Mouse (Mus musculus) frontal cortex, postnatal 10 days (tissue): ENCODE measurements at regions not wholly inside any gene's neighbourhood (a gene's known extent, or its start where the extent isn't known, plus 50 kb on each side); places are given as distances from the start of the nearest gene placed in this dataset.
"Not testable (repeated sequence)": the region's sequence is repeated elsewhere in the genome, so short reads cannot be mapped to it uniquely, and the experiment has no call there.

Source experiments
- DNase-seq, 2 experiments: peaks; one replicate each; pipeline ENCODE4 v3.0.0; 2022; ENCODE audit warnings: low spot score in 2 of 2, mixed read lengths in 1 of 2

DNA sequence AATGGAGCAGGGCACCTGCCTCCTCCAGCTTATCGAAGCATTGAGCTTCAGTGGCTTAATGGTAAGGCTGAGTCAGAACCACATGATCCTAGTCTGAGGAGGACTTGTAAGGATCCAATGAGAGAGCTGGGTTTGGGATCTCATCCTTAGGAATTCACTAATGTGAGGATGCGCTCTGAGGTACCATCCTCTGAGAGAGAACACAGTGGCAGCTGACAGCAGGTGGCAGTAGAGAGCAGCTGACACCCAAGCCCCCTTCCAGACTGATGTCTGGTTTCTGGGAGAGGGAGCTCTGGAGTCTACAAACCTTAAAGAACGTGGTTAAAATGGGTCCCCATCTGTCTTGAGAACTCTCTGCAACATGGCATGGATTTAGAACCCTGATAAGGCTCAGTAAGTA lies 137.8 kb downstream of the B3glct start:
- DNase-seq, result peak in 1 of 2 experiments; percentile 28

DNA sequence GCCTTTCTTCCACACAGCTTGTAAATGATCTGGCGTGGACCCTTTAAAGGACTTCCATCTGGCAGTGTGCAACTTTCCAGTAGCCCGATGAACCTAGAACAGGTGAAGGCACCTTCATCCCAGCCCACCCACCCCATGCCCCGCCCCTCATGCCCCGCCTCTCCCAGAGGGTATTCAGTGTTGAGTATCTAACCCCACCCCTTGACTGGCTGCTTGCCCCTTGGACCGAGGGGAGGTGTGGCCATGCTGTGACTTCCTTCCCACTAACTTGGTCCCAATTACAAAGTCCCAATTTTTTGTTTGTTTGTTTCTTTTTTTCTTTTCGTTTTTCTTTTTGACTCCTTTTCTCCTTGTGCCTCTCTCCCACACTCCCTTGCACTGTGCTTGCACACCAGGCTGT lies 140.8 kb downstream of the B3glct start:
- DNase-seq, result no peak

DNA sequence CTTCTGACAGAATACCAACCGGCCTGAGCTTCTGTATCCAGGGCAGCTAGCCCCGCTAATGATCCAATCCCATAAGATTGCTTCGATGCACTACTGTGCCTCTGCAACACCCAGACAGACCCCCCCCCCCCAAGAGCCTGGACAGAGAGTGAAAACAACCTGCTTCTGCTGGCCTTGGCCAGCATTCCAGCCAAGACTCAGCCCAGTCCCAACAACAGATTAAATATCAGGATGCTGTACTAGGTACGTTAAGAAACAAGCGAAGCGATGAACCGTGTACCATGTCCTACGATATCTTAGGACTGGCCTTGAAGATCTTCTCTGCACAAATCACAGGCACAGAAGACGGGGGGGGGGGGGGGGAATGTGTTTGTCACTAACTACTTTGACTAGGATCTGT lies 145.8 kb downstream of the B3glct start:
- no peak for DNase-seq

DNA sequence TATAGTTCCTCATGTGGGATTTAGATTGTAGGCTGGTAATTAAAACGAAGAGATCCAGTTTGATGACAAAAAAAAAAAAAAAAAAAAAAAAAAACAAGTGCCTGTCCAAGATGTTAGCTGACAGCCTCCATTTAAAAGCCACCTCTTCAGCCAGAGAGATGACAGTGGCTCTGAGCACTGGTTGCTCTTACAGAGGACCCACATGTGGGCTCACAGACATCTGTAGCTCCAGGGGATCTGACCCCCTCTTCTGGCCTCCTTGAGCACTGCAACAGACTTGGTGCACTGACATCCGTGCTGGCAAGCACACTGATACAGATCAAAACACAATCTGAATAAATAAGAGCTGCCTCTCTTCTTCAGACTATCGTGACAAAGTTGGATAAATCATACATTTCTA lies 149.6 kb downstream of the B3glct start:
- no peak for DNase-seq

GRCm38 (mm10) chr5:149831122-149831861 lies 153.3 kb downstream of the B3glct start:
- peak; percentile 31 to 66 for DNase-seq

GRCm38 (mm10) chr5:149837379-149837778 lies 159.3 kb downstream of the B3glct start:
- no peak for DNase-seq

DNA sequence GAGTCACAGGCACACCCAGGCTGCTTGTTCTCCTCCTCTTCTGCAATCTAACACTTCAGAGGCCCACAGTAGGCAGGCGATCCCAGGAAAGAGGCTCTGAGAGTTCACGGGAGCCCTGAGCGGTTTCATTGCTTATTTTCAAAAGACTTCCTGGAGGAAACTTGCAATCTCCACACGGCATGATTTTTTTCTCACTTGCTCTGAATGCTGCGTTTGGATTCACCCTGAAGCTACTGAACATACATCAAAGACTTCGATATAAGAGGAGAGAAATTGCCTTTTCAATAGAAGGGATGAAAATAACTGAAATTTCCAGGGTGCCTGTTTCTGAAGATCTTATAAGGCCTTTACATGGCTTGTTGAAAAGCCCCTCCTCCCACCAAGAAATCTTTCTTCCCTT lies 164.5 kb downstream of the B3glct start:
- DNase-seq, result no peak

DNA sequence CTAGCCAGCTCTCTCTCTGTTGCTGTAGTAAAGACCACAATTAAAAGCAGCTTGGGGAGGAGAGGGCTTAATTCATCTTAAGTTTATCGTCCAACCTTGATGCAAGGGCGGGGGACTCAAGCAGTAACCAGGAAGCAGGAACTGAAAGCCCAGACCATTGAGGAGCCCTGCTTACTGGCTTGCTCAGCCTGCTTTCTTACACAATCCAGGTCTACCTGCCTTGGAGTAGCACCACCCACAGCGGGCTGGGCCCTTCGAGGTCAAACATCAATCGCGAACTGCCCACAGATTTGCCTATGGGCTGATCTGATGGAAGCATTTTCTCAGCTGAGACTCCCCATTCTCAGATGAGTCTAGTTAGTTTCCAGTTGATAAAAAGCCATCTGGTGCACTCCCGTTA lies 165.3 kb downstream of the B3glct start:
- no peak for DNase-seq

DNA sequence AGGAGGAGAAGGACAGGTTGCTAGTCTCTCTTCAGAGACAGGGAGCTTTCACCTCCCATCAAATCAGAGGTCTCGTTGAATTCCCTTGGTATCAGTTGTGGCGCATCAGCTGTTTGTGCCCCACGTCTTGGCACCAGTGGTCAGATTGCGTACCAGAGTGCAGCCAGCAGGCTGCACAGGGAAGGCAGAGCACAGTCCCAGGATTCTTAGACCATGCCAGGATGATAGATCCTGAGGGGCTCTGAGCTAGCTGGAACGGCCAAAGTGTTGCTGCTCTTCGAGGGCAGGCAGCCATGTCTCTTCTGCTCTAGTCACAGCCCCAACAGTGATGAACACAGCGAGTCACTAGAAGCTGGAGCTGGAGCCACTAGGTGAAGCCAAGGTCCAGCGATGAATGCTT lies 167.2 kb downstream of the B3glct start:
- DNase-seq, result no peak

GRCm38 (mm10) chr5:149848465-149848864 lies 170.0 kb upstream of the Rxfp2 start:
- DNase-seq, result no peak

DNA sequence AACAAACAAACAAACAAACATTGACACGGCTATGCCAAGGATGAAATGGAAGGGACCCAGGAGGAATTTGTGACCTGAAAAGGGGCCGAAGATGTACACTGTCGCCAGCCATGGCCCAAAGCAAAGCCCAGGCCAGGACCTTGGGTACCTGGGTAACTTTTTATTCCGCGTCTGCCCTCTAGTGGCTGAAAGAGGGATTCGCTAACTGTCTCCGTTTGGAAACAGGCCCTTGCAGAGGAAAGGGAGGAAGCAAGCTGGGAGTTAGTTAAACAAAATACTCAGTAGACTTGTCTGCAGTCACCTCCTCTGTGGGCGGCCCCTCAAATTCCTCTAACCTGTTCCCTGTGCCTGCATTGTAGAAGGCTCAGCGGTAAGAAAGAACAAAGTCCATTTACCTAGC lies 167.5 kb upstream of the Rxfp2 start:
- DNase-seq, result peak; percentile 25 to 71

- no peak for DNase-seq
Measured at GRCm38 (mm10) chr5:149852516-149852915, 166.0 kb upstream of the Rxfp2 start.

DNA sequence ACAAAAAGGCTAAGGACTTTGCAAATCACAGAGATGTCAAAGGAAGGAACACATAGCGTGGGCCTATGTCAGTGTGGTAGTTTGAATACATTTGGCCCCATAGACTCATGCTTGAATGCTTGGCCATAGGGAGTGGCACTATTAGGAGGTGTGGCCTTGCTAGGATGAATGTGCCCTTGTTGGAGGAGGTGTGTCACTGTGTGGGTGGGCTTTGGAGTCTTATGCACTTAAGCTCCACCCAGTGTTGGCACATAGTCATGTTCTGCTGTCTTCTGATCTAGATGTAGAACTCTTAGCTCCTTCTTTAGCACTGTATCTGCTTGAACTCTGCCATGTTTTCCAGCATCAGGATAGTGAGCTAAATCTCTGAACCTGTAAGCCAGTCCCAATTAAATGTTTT lies 162.4 kb upstream of the Rxfp2 start:
- DNase-seq, result no peak

- DNase-seq, result no peak
Measured at GRCm38 (mm10) chr5:149857019-149857418, 161.5 kb upstream of the Rxfp2 start.

DNA sequence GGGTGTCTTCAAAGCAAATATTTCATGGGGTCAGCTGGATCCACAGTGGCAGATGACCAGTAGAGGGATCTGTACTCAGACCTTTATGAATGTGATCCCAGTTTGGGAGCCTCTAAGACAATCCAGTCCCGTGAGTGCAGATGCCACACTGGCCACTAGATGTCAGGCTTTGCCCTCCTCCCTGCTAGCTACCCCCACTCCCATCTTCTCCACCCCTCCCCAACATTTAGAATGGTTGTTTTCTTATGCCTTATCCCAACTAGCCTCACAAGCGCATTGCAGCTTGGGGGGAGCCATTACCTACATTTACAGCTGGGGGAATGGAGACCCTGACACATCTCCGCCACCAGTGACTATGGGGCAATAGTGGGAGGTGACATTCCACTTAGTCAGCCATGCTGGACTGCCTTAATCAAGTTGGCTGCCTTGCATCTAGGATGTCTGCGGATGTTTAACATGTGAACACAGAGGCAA lies 156.9 kb upstream of the Rxfp2 start:
- DNase-seq, result peak in 1 of 2 experiments; percentile 55

GRCm38 (mm10) chr5:149867926-149868325 lies 150.5 kb upstream of the Rxfp2 start:
- DNase-seq, result no peak

GRCm38 (mm10) chr5:149869441-149869840 lies 149.0 kb upstream of the Rxfp2 start:
- DNase-seq, result no peak

DNA sequence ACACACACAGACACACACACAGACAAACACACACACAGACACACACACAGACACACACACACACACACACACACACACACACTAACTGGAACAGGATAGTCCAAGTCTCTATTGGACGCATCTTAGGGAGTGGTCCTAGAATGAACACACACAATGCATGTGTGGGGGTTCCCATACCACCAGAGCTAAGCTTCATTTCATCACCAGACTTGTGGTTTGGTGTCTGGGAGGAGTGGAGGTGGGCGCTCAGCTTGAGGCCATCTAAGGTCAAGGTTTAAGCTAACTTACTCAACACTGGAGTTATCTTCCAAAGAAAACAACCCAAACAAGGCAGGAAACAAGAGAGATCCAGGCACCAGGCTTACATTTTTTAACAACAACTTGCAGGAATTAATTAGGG lies 147.9 kb upstream of the Rxfp2 start:
- DNase-seq, result no peak

DNA sequence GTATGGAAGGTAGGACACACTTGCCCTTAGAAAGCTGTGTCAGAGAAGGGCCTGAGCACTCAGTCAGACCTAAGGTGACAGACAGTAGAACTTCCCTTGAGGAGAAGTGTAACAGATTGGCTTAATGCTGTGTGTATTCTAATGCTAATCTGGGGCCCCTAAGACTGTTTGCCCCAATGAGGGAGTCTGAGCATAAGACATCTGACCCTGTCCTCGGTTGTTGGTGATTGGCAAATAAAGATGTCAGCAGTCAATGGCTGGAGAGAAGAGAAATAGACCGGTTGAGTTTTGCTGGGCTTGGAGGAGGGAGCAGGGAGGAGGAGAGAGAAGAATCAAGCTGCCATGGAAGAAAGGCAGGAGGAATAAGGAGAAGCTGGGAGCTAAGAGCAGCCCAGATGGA lies 147.0 kb upstream of the Rxfp2 start:
- no peak for DNase-seq

DNA sequence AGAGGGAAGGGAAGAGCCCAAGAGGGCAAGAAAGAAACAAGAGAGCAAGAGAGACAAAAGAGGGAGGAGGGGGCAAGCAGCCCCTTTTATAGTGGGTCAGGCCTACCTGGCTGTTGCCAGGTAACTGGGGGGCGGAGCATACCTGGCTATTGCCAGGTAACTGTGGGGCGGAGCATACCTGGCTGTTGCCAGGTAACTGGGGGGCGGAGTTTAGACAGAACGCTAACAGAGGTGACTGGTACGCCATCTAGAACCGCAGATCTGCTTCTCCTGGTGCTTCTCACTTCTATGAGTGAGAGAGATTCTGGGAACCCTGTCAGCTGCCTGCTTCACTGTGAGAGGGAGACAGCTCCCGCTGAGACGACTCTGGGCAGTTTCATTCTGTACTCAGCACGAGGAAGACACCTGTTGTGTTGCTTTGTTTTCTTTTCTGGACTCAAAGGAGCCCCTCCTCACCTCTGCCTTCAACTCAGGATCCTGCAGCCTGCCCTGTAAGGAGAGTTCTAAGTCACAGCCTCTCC lies 144.9 kb upstream of the Rxfp2 start:
- no peak for DNase-seq

DNA sequence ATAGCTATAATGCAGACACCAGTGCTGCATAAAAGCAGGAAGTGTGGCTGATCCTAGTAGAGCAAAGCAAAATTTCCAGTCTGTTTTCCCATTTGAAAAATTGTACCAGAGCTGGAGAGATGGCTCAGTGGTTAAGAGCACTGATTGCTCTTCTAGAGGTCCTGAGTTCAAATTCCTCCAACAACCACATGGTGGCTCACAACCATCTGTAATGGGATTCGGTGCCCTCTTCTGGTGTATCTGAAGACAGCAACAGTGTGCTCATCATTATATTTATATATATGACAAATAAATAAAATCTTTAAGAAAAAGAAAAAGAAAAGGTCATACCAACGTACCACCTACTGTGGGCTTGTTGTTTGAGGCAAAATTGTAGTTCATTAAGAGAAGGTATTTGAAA lies 144.1 kb upstream of the Rxfp2 start:
- DNase-seq, result no peak

DNA sequence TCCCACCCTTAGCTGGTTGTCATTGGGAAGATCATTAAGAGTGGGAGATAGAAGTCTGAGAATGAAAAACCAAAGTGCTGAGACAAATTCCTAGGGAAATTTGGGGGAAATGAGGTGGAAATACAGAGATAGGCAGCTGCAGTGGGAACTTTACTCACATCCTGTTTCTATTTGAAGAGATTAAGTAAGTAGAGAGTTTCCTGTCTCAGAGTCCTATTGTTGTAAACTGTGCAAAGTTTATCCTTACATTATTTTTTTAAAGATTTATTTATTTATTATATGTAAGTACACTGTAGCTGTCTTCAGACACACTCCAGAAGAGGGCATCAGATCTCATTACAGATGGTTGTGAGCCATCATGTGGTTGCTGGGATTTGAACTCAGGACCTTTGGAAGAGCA lies 126.0 kb upstream of the Rxfp2 start:
- not testable (repeated sequence) for DNase-seq

DNA sequence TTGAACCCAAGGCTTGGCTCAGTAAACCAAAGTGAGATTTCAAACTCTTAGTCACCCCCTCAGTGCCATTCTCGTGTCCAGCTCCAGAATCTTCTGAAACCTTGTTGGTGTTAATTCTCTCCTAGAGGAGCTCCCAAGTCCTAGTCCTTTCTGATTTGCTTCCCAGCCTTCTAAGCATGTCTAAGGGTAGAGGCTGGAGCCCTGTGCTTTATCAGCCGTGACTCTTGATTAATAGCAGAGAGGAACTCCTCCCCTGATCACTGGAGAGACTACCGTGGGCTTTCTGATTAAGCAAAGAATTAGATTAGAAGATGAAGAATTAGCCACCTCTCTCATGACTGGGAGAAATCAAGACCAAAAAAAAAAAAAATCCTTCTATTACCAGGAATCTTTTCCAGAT lies 111.5 kb upstream of the Rxfp2 start:
- DNase-seq, result no peak
